Mouse (Mus musculus) adrenal gland, postnatal 10 days (tissue): ENCODE results near the gene Ppp1r14c. TPM values are rescaled to one million over a fixed set of nuclear protein-coding genes. Genes with fewer than 3 reads are reported as not detected.
"Not testable (repeated sequence)": the region's sequence is repeated elsewhere in the genome, so short reads cannot be mapped to it uniquely, and the experiment has no call there.

Experiments
- DNase-seq: peaks from one replicate; pipeline ENCODE4 v3.0.0; 2021; ENCODE audit warnings: mixed read lengths
- microRNA-seq: library from miRNA; unstranded; fragments of <30 nt; microRNA quantifications from one replicate; pipeline ENCODE4 v1.2.0, GENCODE M21; 2021
- total RNA-seq, 2 experiments: library from RNA; stranded (reverse); gene quantifications; 2 replicates each; pipeline ENCODE4 v1.2.3; 2021

Gene Ppp1r14c
- total RNA-seq, 2 experiments from 2014 or later: 10.2 to 11.7 TPM

- peak; percentile 15 for DNase-seq
Observed at GRCm38 (mm10) chr10:3468590-3468989, 102.7 kb downstream of the Ppp1r14c start.

GRCm38 (mm10) chr10:3476611-3477010 is 110.8 kb downstream of the Ppp1r14c start:
- DNase-seq: no peak

- DNase-seq: no peak
Observed at GRCm38 (mm10) chr10:3479772-3480171, 113.9 kb downstream of the Ppp1r14c start.

- no peak for DNase-seq
Observed at GRCm38 (mm10) chr10:3490052-3490451, 124.2 kb downstream of the Ppp1r14c start.

GRCm38 (mm10) chr10:3496791-3497190 is 130.9 kb downstream of the Ppp1r14c start:
- DNase-seq: no peak

- not testable (repeated sequence) for DNase-seq
Observed at GRCm38 (mm10) chr10:3500846-3501245, 135.0 kb downstream of the Ppp1r14c start.

- DNase-seq: peak; percentile 94
Observed at GRCm38 (mm10) chr10:3507484-3508221, 141.8 kb downstream of the Ppp1r14c start.

GRCm38 (mm10) chr10:3508222-3508588 is 142.3 kb downstream of the Ppp1r14c start:
- no peak for DNase-seq

- no peak for DNase-seq
Observed at GRCm38 (mm10) chr10:3508746-3509145, 142.9 kb downstream of the Ppp1r14c start.

GRCm38 (mm10) chr10:3509663-3510277 is 143.9 kb downstream of the Ppp1r14c start:
- no peak for DNase-seq

- DNase-seq: no peak
Observed at GRCm38 (mm10) chr10:3510486-3510885, 144.6 kb downstream of the Ppp1r14c start.

- DNase-seq: no peak
Observed at GRCm38 (mm10) chr10:3511401-3511800, 145.5 kb downstream of the Ppp1r14c start.

- peak; percentile 30 for DNase-seq
Observed at GRCm38 (mm10) chr10:3512620-3513305, 146.9 kb downstream of the Ppp1r14c start.

GRCm38 (mm10) chr10:3513947-3514346 is 148.1 kb downstream of the Ppp1r14c start:
- DNase-seq: no peak

Small RNA genes lying within 50 kb of the gene (microRNA-seq; reads per million reads assigned to microRNA genes)
- gene Gm24482: not detected

Other genes starting within 250 kb of the Ppp1r14c start
- gene H60c, start 98.3 kb upstream of the Ppp1r14c start, total RNA-seq: not detected
- gene Iyd, start 174.2 kb downstream of the Ppp1r14c start, total RNA-seq: 10 to 100 TPM in 1 of 2 experiments, 1 to 10 TPM in 1; 8.2 to 20.4 TPM